Mouse (Mus musculus): ENCODE results near the gene Adgrg5. TPM values are rescaled to one million over a fixed set of nuclear protein-coding genes. Genes with fewer than 3 reads are reported as not detected.

Adgrg5 gene
- polyA plus RNA-seq, 1 experiment from 2014 or later, result 0.05 TPM

- Histone ChIP-seq H3K9me3 (no peaks in the 10 kb centered on the region), H3K4me1 (peaks cover 15% of the 10 kb centered on the region; the same call in 1 of the 2 replicates)
Measured at GRCm38 (mm10) chr8:94973786-94974185, 50.3 kb downstream of the Adgrg5 start.

GRCm38 (mm10) chr8:94974467-94975165 is 51.1 kb downstream of the Adgrg5 start, which contains the start of gene Adgrg1:
Gene Adgrg1, plus strand, starts transcription at chr8:94974751.
- Histone ChIP-seq H3K27me3 (peaks cover 16% of the 10 kb centered on the region; the same call in 1 of the 2 replicates), H3K36me3 (no peaks in the 10 kb centered on the region), H3K27ac (no peak within 1 kb of the TSS), H3K4me3 (no peak within 1 kb of the TSS), H3K9me3 (no peaks in the 10 kb centered on the region), H3K4me1 (peaks cover 15% of the 10 kb centered on the region; the same call in 1 of the 2 replicates), H3K9ac (no peak within 1 kb of the TSS), H3K4me2 (replicated peaks) (no peak within 1 kb of the TSS)
- 57% methylated on average over 7 of the region's 7 CpGs for WGBS
- ATAC-seq (ENCODE audit: insufficient number of reproducible peaks, insufficient read depth, low FRiP score, low TSS enrichment), result no peak

More at GRCm38 (mm10) chr8:94973786-94974185, 50.3 kb downstream of the Adgrg5 start:
- Histone ChIP-seq H3K27me3 (peaks cover 16% of the 10 kb centered on the region; the same call in 1 of the 2 replicates), H3K4me3 (no peak overlapping the region), H3K4me2 (replicated peaks) (no peak overlapping the region), H3K36me3 (no peaks in the 10 kb centered on the region), H3K9ac (no peak overlapping the region), H3K27ac (no peak overlapping the region)
- 77% methylated on average over 9 of the region's 9 CpGs for WGBS
- no peak for ATAC-seq (ENCODE audit: insufficient number of reproducible peaks, insufficient read depth, low FRiP score, low TSS enrichment)

DNA sequence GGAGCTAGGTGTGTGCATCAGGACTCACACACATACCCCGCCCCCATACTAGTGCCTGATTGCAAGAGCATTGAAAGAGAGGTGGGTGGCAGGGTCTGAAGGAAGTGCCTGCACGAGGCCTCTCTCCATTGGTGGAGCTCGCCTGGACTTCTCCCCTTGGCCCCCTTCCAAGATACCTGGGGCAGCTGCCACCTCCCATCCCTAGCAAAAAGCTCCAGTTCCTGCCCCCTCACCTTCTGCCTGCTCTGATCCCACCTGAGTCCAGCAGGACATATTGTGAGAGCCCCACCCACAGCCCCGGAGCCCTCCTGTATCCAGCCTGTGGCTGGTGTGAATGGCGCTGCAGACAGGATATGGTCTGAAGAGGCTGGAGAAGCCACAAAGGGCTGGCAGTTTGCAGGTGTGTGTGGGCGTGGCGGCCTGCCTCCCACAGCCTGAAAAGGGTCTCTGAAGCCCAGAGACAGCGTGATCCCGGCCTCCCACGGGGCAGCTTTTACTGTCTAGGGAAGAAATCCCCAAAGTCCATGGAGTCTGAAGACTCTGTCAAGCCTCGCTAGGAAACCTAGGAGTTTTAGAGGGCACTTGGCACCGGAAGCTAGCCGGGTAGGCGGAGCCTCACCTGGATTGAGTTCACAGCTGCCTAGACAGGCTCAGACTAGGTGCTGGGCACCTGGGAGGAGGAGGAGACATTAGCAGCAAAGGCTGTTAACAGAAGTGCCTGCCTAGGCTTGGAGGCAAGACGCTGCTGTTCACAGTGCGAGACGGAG is 53.3 kb downstream of the Adgrg5 start:
- Histone ChIP-seq H3K36me3 (no peaks in the 10 kb centered on the region), H3K27me3 (peaks cover 16% of the 10 kb centered on the region; the same call in 1 of the 2 replicates), H3K4me3 (peak overlapping the region; percentile 20; the same call in 1 of the 2 replicates), H3K4me1 (peaks cover 15% of the 10 kb centered on the region; the same call in 1 of the 2 replicates), H3K9ac (no peak overlapping the region), H3K9me3 (no peaks in the 10 kb centered on the region), H3K27ac (peak overlapping the region; percentile 58; the same call in 1 of the 2 replicates), H3K4me2 (replicated peaks) (peak overlapping the region; percentile 40)
- WGBS, result 19% methylated on average over 17 of the region's 17 CpGs
- peak; percentile 43; the same call in 1 of the 2 replicates for ATAC-seq (ENCODE audit: insufficient number of reproducible peaks, insufficient read depth, low FRiP score, low TSS enrichment)

DNA sequence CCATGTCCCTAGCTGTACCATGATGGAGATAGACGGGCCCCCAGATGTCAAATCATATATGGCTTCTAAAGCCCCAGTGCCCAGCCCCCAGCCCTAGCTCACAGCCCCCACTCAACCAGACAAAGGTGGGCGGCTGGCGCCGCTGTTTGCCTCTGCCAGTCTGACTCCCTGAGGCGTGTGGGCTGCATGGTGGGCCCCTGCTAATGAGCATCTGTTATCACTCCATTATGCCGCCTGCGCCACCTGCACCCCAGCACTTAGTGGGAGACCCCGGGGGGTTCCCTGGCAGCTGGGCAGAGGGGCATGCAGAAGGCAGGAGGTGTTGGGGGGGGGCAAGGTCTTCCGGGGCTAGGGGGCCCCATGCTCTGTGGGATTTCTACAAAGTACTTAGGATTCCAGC is 54.6 kb downstream of the Adgrg5 start:
- peak overlapping the region; percentile 20; the same call in 1 of the 2 replicates for H3K4me3 ChIP-seq
- H3K9me3 ChIP-seq, result no peaks in the 10 kb centered on the region
- WGBS, result 57% methylated on average over 9 of the region's 9 CpGs
- no peak overlapping the region for H3K9ac ChIP-seq
- H3K27ac ChIP-seq, result 0 out of 2 replicates have a peak overlapping the region, but pooled peaks have one; percentile 58
- peaks cover 15% of the 10 kb centered on the region; the same call in 1 of the 2 replicates for H3K4me1 ChIP-seq
- ATAC-seq (ENCODE audit: insufficient number of reproducible peaks, insufficient read depth, low FRiP score, low TSS enrichment), result no peak
- no peaks in the 10 kb centered on the region for H3K36me3 ChIP-seq
- H3K27me3 ChIP-seq, result peaks cover 16% of the 10 kb centered on the region; the same call in 1 of the 2 replicates
- peak overlapping the region; percentile 40; the same call in 1 of the 2 replicates for H3K4me2 ChIP-seq (replicated peaks)

GRCm38 (mm10) chr8:94978593-94979319 is 55.3 kb downstream of the Adgrg5 start:
- H3K4me2 ChIP-seq (replicated peaks), result no peak overlapping the region
- no peak overlapping the region for H3K27ac ChIP-seq
- no peaks in the 10 kb centered on the region for H3K36me3 ChIP-seq
- H3K9ac ChIP-seq, result no peak overlapping the region
- WGBS, result 79% methylated on average over 13 of the region's 13 CpGs
- peaks cover 16% of the 10 kb centered on the region; the same call in 1 of the 2 replicates for H3K27me3 ChIP-seq
- no peaks in the 10 kb centered on the region for H3K9me3 ChIP-seq
- peaks cover 22% of the 10 kb centered on the region for H3K4me1 ChIP-seq
- no peak for ATAC-seq (ENCODE audit: insufficient number of reproducible peaks, insufficient read depth, low FRiP score, low TSS enrichment)
- 0 out of 2 replicates have a peak overlapping the region, but pooled peaks have one; percentile 20 for H3K4me3 ChIP-seq

- Histone ChIP-seq H3K4me2 (replicated peaks) (no peak overlapping the region), H3K9ac (no peak overlapping the region), H3K4me1 (peaks cover 31% of the 10 kb centered on the region), H3K27me3 (peaks cover 16% of the 10 kb centered on the region; the same call in 1 of the 2 replicates), H3K36me3 (no peaks in the 10 kb centered on the region), H3K9me3 (no peaks in the 10 kb centered on the region), H3K27ac (no peak overlapping the region), H3K4me3 (no peak overlapping the region)
- 93% methylated on average over 5 of the region's 5 CpGs for WGBS
- no peak for ATAC-seq (ENCODE audit: insufficient number of reproducible peaks, insufficient read depth, low FRiP score, low TSS enrichment)
Measured at GRCm38 (mm10) chr8:94980176-94980575, 56.7 kb downstream of the Adgrg5 start.

DNA sequence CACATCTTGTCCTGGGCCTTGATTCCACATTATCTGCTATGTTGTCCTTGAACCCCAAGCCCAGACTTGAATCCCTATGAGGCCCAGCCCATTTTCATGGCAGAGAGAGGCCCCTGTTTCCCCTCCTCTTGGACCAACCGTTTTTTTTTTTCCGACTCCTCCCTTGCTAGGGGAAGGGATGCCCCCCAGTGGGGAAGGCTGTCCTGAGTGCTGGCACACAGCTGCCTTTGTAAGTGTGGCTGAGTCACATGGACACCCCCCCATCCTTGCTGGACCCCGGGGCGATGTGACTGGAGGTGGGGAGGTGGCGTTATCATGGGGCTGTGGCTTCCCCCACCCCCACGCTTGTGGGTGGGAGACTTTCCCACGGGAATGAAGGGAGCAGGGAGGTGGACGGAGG is 57.5 kb downstream of the Adgrg5 start:
- ATAC-seq (ENCODE audit: insufficient number of reproducible peaks, insufficient read depth, low FRiP score, low TSS enrichment), result no peak
- H3K4me1 ChIP-seq, result peaks cover 31% of the 10 kb centered on the region
- no peak overlapping the region for H3K9ac ChIP-seq
- 49% methylated on average over 8 of the region's 8 CpGs for WGBS
- no peaks in the 10 kb centered on the region for H3K9me3 ChIP-seq
- H3K27ac ChIP-seq, result no peak overlapping the region
- no peak overlapping the region for H3K4me3 ChIP-seq
- H3K27me3 ChIP-seq, result peaks cover 16% of the 10 kb centered on the region; the same call in 1 of the 2 replicates
- H3K4me2 ChIP-seq (replicated peaks), result no peak overlapping the region
- H3K36me3 ChIP-seq, result no peaks in the 10 kb centered on the region

DNA sequence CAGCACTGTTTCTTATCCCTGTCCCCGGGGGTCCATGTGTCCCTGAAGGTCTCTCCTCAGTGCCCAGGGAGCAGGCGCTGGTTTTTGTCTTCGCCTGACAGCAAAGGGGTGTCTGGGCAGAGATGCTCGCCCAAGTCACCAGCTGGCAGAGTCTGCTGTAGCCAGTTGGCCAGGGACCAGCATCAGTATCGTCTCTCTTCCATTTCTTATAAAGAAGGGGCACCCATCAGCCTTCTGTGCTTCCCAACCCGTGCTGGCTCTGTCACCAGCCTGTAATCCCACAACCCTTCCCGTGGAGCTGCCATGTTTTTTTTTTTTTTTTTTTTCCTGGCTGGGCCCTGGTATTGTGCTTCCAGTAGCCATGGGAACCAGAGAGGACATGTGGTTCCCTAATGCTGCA is 58.4 kb downstream of the Adgrg5 start:
- 69% methylated on average over 7 of the region's 7 CpGs for WGBS
- peaks cover 10% of the 10 kb centered on the region; the same call in 1 of the 2 replicates for H3K27me3 ChIP-seq
- no peak overlapping the region for H3K4me2 ChIP-seq (replicated peaks)
- H3K4me3 ChIP-seq, result no peak overlapping the region
- no peak overlapping the region for H3K27ac ChIP-seq
- H3K9ac ChIP-seq, result no peak overlapping the region
- no peaks in the 10 kb centered on the region for H3K9me3 ChIP-seq
- H3K4me1 ChIP-seq, result peaks cover 30% of the 10 kb centered on the region
- no peaks in the 10 kb centered on the region for H3K36me3 ChIP-seq
- no peak for ATAC-seq (ENCODE audit: insufficient number of reproducible peaks, insufficient read depth, low FRiP score, low TSS enrichment)

- ATAC-seq (ENCODE audit: insufficient number of reproducible peaks, insufficient read depth, low FRiP score, low TSS enrichment), result no peak
- H3K27ac ChIP-seq, result no peak overlapping the region
- peaks cover 18% of the 10 kb centered on the region for H3K4me1 ChIP-seq
- no peak overlapping the region for H3K4me2 ChIP-seq (replicated peaks)
- 0 out of 2 replicates have a peak, but pooled peaks cover 3% of the 10 kb centered on the region for H3K27me3 ChIP-seq
- H3K9me3 ChIP-seq, result no peaks in the 10 kb centered on the region
- no peak overlapping the region for H3K9ac ChIP-seq
- no peak overlapping the region for H3K4me3 ChIP-seq
- H3K36me3 ChIP-seq, result no peaks in the 10 kb centered on the region
- 18% methylated on average over 5 of the region's 5 CpGs for WGBS
Measured at GRCm38 (mm10) chr8:94983146-94983545, 59.7 kb downstream of the Adgrg5 start.

DNA sequence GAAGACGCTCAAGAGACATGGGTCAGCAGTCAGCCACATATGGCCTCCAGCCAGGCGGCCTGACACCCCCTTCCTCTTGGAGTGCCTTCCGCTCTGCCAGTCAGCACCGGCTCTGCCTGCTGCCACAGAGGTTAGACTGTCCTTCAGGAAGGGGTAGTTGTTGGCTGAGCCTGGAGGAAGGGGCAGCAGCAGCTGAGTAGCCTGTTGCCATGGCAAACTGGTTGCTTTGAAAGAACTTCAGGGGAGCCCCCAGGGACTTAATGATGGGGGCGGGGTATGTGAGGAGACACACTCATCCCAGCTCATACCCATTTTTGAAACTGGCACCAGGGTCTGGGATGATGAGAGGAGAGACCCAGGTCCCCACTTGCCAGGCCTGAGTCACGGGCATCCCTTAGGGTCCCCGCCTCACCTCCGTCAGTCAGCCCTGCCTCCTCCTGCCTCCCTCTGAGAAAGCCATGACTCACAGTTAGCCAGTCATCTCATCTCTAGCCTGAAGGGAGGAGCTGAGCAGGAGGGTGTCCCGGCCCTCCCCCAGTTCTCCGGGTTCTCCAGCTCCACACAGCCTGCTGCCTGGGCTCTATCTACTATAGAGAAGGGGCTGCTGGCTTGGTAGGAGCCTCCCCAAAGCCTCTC is 60.5 kb downstream of the Adgrg5 start:
- H3K36me3 ChIP-seq, result no peaks in the 10 kb centered on the region
- H3K9ac ChIP-seq, result no peak overlapping the region
- H3K27me3 ChIP-seq, result no peaks in the 10 kb centered on the region
- peak; percentile 41 for ATAC-seq (ENCODE audit: insufficient number of reproducible peaks, insufficient read depth, low FRiP score, low TSS enrichment)
- no peak overlapping the region for H3K27ac ChIP-seq
- H3K4me1 ChIP-seq, result peaks cover 16% of the 10 kb centered on the region
- H3K4me3 ChIP-seq, result no peak overlapping the region
- 22% methylated on average over 10 of the region's 10 CpGs for WGBS
- no peaks in the 10 kb centered on the region for H3K9me3 ChIP-seq
- H3K4me2 ChIP-seq (replicated peaks), result 0 out of 2 replicates have a peak overlapping the region, but pooled peaks have one; percentile 23
